Mouse (Mus musculus) forebrain, embryonic 13.5 days (tissue): ENCODE measurements at regions not wholly inside any gene's neighbourhood (a gene's known extent, or its start where the extent isn't known, plus 50 kb on each side); places are given as distances from the start of the nearest gene placed in this dataset.

ENCODE experiments used
- ATAC-seq: fragments of 200-750 bp; cut with Nextera tagmentation; 2 replicates; pipeline ENCODE4 v1.8.0; 2017
- H3K27ac ChIP-seq: fragments of 300-500 bp; sonication (generic); 2 replicates; pipeline ENCODE4 v1.5.1; 2015; ENCODE audit warnings: inconsistent platforms, mild to moderate bottlenecking, moderate library complexity
- H3K27me3 ChIP-seq: fragments of 300-500 bp; sonication (generic); 2 replicates; pipeline ENCODE4 v1.6.1; 2015; ENCODE audit warnings: mild to moderate bottlenecking, inconsistent platforms
- H3K36me3 ChIP-seq: fragments of 300-500 bp; sonication (generic); 2 replicates; pipeline ENCODE4 v1.6.1; 2015; ENCODE audit warnings: mild to moderate bottlenecking, inconsistent platforms; ENCODE audit not compliant: poor library complexity, severe bottlenecking
- H3K4me1 ChIP-seq: fragments of 300-500 bp; sonication (generic); 2 replicates; pipeline ENCODE4 v1.6.1; 2015; ENCODE audit warnings: inconsistent platforms
- H3K4me2 ChIP-seq: fragments of 300-500 bp; sonication (generic); 2 replicates; pipeline ENCODE4 v1.6.1; 2015; ENCODE audit warnings: inconsistent platforms, mild to moderate bottlenecking, moderate library complexity
- H3K4me3 ChIP-seq: fragments of 300-500 bp; sonication (generic); 2 replicates; pipeline ENCODE4 v1.5.1; 2015; ENCODE audit warnings: mild to moderate bottlenecking, inconsistent platforms
- H3K9ac ChIP-seq: fragments of 300-500 bp; sonication (generic); 2 replicates; pipeline ENCODE4 v1.6.1; 2015; ENCODE audit warnings: mild to moderate bottlenecking, inconsistent platforms
- H3K9me3 ChIP-seq: fragments of 300-500 bp; sonication (generic); replicated peaks from 2 replicates; pipeline ENCODE4 v1.6.1; 2016; ENCODE audit warnings: inconsistent platforms
- WGBS: fragments of 180-500 bp; shearing (Covaris S2); methylation state at CpG from one replicate; pipeline ENCODE4 v1.1.7; 2015; 5-methylcytosine and 5-hydroxymethylcytosine counted together

GRCm38 (mm10) chr5:75754356-75754755, 179.6 kb downstream of the Kit start:
- no peaks in the 10 kb centered on the region for H3K27me3 ChIP-seq
- no peak overlapping the region for H3K27ac ChIP-seq
- no peak for ATAC-seq
- no peak overlapping the region for H3K9ac ChIP-seq
- H3K36me3 ChIP-seq, result no peaks in the 10 kb centered on the region
- 48% methylated on average over 7 of the region's 7 CpGs for WGBS
- no peak overlapping the region for H3K4me3 ChIP-seq
- H3K4me2 ChIP-seq, result no peak overlapping the region
- H3K9me3 ChIP-seq, result no peaks in the 10 kb centered on the region
- H3K4me1 ChIP-seq, result peaks cover 21% of the 10 kb centered on the region

GRCm38 (mm10) chr5:75745311-75745710, 170.6 kb downstream of the Kit start:
- H3K4me3 ChIP-seq, result no peak overlapping the region
- no peaks in the 10 kb centered on the region for H3K27me3 ChIP-seq
- ATAC-seq, result no peak
- no peaks in the 10 kb centered on the region for H3K36me3 ChIP-seq
- H3K4me2 ChIP-seq, result no peak overlapping the region
- no peak overlapping the region for H3K9ac ChIP-seq
- H3K9me3 ChIP-seq, result no peaks in the 10 kb centered on the region
- peaks cover 4% of the 10 kb centered on the region for H3K4me1 ChIP-seq
- 81% methylated on average over 9 of the region's 9 CpGs for WGBS
- no peak overlapping the region for H3K27ac ChIP-seq

- no peak for ATAC-seq
- no peak overlapping the region for H3K27ac ChIP-seq
- no peaks in the 10 kb centered on the region for H3K27me3 ChIP-seq
- H3K9ac ChIP-seq, result no peak overlapping the region
- H3K9me3 ChIP-seq, result no peaks in the 10 kb centered on the region
- no peak overlapping the region for H3K4me2 ChIP-seq
- H3K36me3 ChIP-seq, result no peaks in the 10 kb centered on the region
- H3K4me1 ChIP-seq, result peaks cover 9% of the 10 kb centered on the region
- H3K4me3 ChIP-seq, result no peak overlapping the region
- 6% methylated on average over 5 of the region's 6 CpGs for WGBS
These were observed 169.8 kb downstream of the Kit start for GRCm38 (mm10) chr5:75744475-75745045.

- H3K9me3 ChIP-seq, result no peaks in the 10 kb centered on the region
- H3K4me3 ChIP-seq, result no peak overlapping the region
- peaks cover 13% of the 10 kb centered on the region for H3K4me1 ChIP-seq
- no peaks in the 10 kb centered on the region for H3K27me3 ChIP-seq
- H3K9ac ChIP-seq, result no peak overlapping the region
- ATAC-seq, result no peak
- 52% methylated on average over 8 of the region's 8 CpGs for WGBS
- H3K27ac ChIP-seq, result no peak overlapping the region
- H3K4me2 ChIP-seq, result no peak overlapping the region
- no peaks in the 10 kb centered on the region for H3K36me3 ChIP-seq
These were observed 164.6 kb downstream of the Kit start for GRCm38 (mm10) chr5:75739336-75739735.

- WGBS, result 59% methylated on average over 2 of the region's 2 CpGs
- Histone ChIP-seq H3K4me2 (no peak overlapping the region), H3K4me3 (no peak overlapping the region), H3K27ac (no peak overlapping the region), H3K27me3 (no peaks in the 10 kb centered on the region), H3K9me3 (no peaks in the 10 kb centered on the region), H3K4me1 (peaks cover 13% of the 10 kb centered on the region), H3K36me3 (no peaks in the 10 kb centered on the region), H3K9ac (no peak overlapping the region)
- ATAC-seq, result no peak
These were observed 163.7 kb downstream of the Kit start for GRCm38 (mm10) chr5:75738445-75738844.

GRCm38 (mm10) chr5:75737752-75738151, 163.0 kb downstream of the Kit start:
- Histone ChIP-seq H3K27ac (no peak overlapping the region), H3K27me3 (no peaks in the 10 kb centered on the region), H3K36me3 (no peaks in the 10 kb centered on the region), H3K9ac (no peak overlapping the region), H3K4me3 (no peak overlapping the region), H3K9me3 (no peaks in the 10 kb centered on the region), H3K4me2 (no peak overlapping the region), H3K4me1 (peaks cover 13% of the 10 kb centered on the region)
- 85% methylated on average over 7 of the region's 7 CpGs for WGBS
- ATAC-seq, result no peak

- no peaks in the 10 kb centered on the region for H3K27me3 ChIP-seq
- H3K4me3 ChIP-seq, result no peak overlapping the region
- H3K27ac ChIP-seq, result no peak overlapping the region
- ATAC-seq, result no peak
- H3K36me3 ChIP-seq, result no peaks in the 10 kb centered on the region
- H3K4me2 ChIP-seq, result no peak overlapping the region
- H3K4me1 ChIP-seq, result peaks cover 13% of the 10 kb centered on the region
- no peaks in the 10 kb centered on the region for H3K9me3 ChIP-seq
- no peak overlapping the region for H3K9ac ChIP-seq
These were observed 161.6 kb downstream of the Kit start for GRCm38 (mm10) chr5:75736318-75736717.

- no peaks in the 10 kb centered on the region for H3K9me3 ChIP-seq
- no peak overlapping the region for H3K9ac ChIP-seq
- no peaks in the 10 kb centered on the region for H3K36me3 ChIP-seq
- WGBS, result 96% methylated on average over 14 of the region's 14 CpGs
- H3K4me3 ChIP-seq, result no peak overlapping the region
- no peak overlapping the region for H3K4me2 ChIP-seq
- no peak for ATAC-seq
- H3K27ac ChIP-seq, result no peak overlapping the region
- no peaks in the 10 kb centered on the region for H3K27me3 ChIP-seq
- peaks cover 7% of the 10 kb centered on the region for H3K4me1 ChIP-seq
These were observed 159.8 kb downstream of the Kit start for GRCm38 (mm10) chr5:75734508-75734907.

- no peaks in the 10 kb centered on the region for H3K36me3 ChIP-seq
- ATAC-seq, result no peak
- H3K9ac ChIP-seq, result no peak overlapping the region
These were observed 159.3 kb downstream of the Kit start for GRCm38 (mm10) chr5:75734043-75734442.

GRCm38 (mm10) chr5:75731236-75731635, 156.5 kb downstream of the Kit start:
- no peaks in the 10 kb centered on the region for H3K36me3 ChIP-seq
- H3K9ac ChIP-seq, result no peak overlapping the region
- H3K4me1 ChIP-seq, result no peaks in the 10 kb centered on the region
- WGBS, result 77% methylated on average over 4 of the region's 4 CpGs
- H3K9me3 ChIP-seq, result no peaks in the 10 kb centered on the region
- H3K4me2 ChIP-seq, result no peak overlapping the region
- H3K27ac ChIP-seq, result no peak overlapping the region
- no peaks in the 10 kb centered on the region for H3K27me3 ChIP-seq
- no peak overlapping the region for H3K4me3 ChIP-seq
- no peak for ATAC-seq

More at GRCm38 (mm10) chr5:75734043-75734442, 159.3 kb downstream of the Kit start:
- H3K27ac ChIP-seq, result no peak overlapping the region
- H3K27me3 ChIP-seq, result no peaks in the 10 kb centered on the region
- H3K4me1 ChIP-seq, result peaks cover 3% of the 10 kb centered on the region
- no peak overlapping the region for H3K4me2 ChIP-seq
- H3K9me3 ChIP-seq, result no peaks in the 10 kb centered on the region
- WGBS, result 96% methylated on average over 6 of the region's 6 CpGs
- H3K4me3 ChIP-seq, result no peak overlapping the region

- H3K27me3 ChIP-seq, result no peaks in the 10 kb centered on the region
- H3K27ac ChIP-seq, result no peak overlapping the region
- H3K36me3 ChIP-seq, result no peaks in the 10 kb centered on the region
- no peak overlapping the region for H3K4me3 ChIP-seq
- H3K4me2 ChIP-seq, result no peak overlapping the region
- no peak overlapping the region for H3K9ac ChIP-seq
- no peak for ATAC-seq
- WGBS, result 74% methylated on average over 3 of the region's 3 CpGs
- H3K4me1 ChIP-seq, result no peaks in the 10 kb centered on the region
- H3K9me3 ChIP-seq, result no peaks in the 10 kb centered on the region
These were observed 156.0 kb downstream of the Kit start for GRCm38 (mm10) chr5:75730698-75731097.

- Histone ChIP-seq H3K27me3 (no peaks in the 10 kb centered on the region), H3K9ac (no peak overlapping the region), H3K4me2 (no peak overlapping the region), H3K4me3 (no peak overlapping the region), H3K9me3 (no peaks in the 10 kb centered on the region), H3K36me3 (no peaks in the 10 kb centered on the region), H3K27ac (no peak overlapping the region), H3K4me1 (peaks cover 26% of the 10 kb centered on the region)
- WGBS, result 70% methylated on average over 2 of the region's 2 CpGs
- ATAC-seq, result no peak
These were observed 146.6 kb downstream of the Kit start for GRCm38 (mm10) chr5:75721291-75721690.
